Mouse (Mus musculus) liver, postnatal 0 days (tissue): ENCODE results near the gene Bach1.

ENCODE experiments used
- CTCF ChIP-seq: sonication (generic); IDR thresholded peaks from 2 replicates; pipeline ENCODE4 v1.5.1; 2016; ENCODE audit warnings: antibody characterized with exemption, low read depth
- EP300 ChIP-seq: IDR thresholded peaks from 2 replicates; pipeline ENCODE4 v1.6.1; 2016; ENCODE audit warnings: antibody characterized with exemption, low read depth, mild to moderate bottlenecking

DNA sequence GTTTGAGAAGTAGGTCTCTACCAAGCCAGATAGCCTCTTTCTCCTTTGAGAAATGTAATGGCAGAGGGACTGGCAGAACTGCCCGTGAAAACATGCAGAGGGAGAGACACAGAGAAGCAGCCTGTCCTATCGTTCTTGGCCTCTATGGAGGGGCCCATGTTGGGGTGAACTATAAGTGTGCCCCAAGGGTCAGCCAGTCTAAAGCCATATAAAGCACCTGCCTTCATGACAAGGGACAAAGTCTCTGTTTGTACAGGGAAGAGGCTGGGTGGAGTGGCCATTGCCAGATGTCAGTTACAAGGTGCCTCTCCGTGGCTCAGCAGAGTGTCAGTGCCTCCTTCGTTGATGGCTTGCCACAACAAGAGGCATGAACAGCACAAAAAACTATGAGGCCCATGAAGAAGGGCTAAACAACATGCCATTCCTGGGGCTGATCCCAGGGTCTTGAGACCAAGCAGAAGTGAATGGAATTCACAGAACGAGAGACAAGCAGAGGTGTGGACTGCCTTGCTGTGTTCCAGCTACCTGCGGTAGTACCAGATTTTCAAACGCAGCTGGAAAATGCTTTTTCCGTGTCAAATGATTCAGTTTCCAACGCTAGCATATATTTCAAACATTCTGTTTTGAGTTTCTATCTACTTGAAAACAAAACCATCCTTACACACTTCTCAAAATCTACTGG, 42.4 kb downstream of the Bach1 start:
- no peak for TF ChIP-seq CTCF
- TF ChIP-seq EP300 = no peak
